Mouse (Mus musculus) myocyte (in vitro differentiated cells): ENCODE data around the gene Mcf2l.

ENCODE experiments used
- MYOD1 ChIP-seq, 3 experiments: IDR thresholded peaks; one replicate each; pipeline ENCODE4 v1.6.1; 2011; ENCODE audit warnings: control low read depth in 2 of 3, low read depth in 2 of 3, mild to moderate bottlenecking in 2 of 3, moderate library complexity in 1 of 3; ENCODE audit not compliant: insufficient read length in 2 of 3, control insufficient read depth in 1 of 3
- POLR2A ChIP-seq: IDR thresholded peaks from one replicate; pipeline ENCODE4 v1.6.1; 2011; ENCODE audit warnings: low read depth, mild to moderate bottlenecking, control low read depth, moderate library complexity; ENCODE audit not compliant: insufficient read length
- SRF ChIP-seq: IDR thresholded peaks from one replicate; pipeline ENCODE4 v1.6.1; 2011; ENCODE audit warnings: low read depth; ENCODE audit not compliant: control insufficient read depth, insufficient read length
- TCF3 ChIP-seq: IDR thresholded peaks from one replicate; pipeline ENCODE4 v1.6.1; 2011; ENCODE audit warnings: low read depth, control low read depth; ENCODE audit not compliant: insufficient read length
- USF1 ChIP-seq: IDR thresholded peaks from one replicate; pipeline ENCODE4 v1.6.1; 2011; ENCODE audit warnings: low read depth, mild to moderate bottlenecking, control low read depth, moderate library complexity

- TF ChIP-seq TCF3 (no peak), MYOD1 (IDR thresholded peaks at IDR 0.05; ENCODE audit: control insufficient read depth in 1 of 3, insufficient read length in 2 of 3, low read depth in 2 of 3) (no peak), SRF (no peak), POLR2A (no peak), USF1 (no peak)
These were observed 189.5 kb downstream of the Mcf2l start for GRCm38 (mm10) chr8:13063112-13063511.
